Mouse (Mus musculus) heart, postnatal 0 days (tissue): ENCODE measurements around the gene Gdf7. TPM values are rescaled to one million over a fixed set of nuclear protein-coding genes. Genes with fewer than 3 reads are reported as not detected.

ENCODE experiments used
- ATAC-seq: fragments of 200-750 bp; cut with Nextera tagmentation; 2 replicates; pipeline ENCODE4 v1.8.0; 2017; ENCODE audit warnings: low read depth, moderate number of reproducible peaks, moderate library complexity; ENCODE audit not compliant: insufficient read depth
- DNase-seq: peaks from one replicate; pipeline ENCODE4 v3.0.0-alpha.2; 2016; ENCODE audit warnings: low spot score
- H3K27ac ChIP-seq: fragments of 300-500 bp; sonication (generic); 2 replicates; pipeline ENCODE4 v1.5.1; 2014; ENCODE audit warnings: low read depth, mild to moderate bottlenecking
- H3K27me3 ChIP-seq: fragments of 300-500 bp; sonication (generic); 2 replicates; pipeline ENCODE4 v1.6.1; 2014; ENCODE audit warnings: low read length, mixed read lengths; ENCODE audit not compliant: control insufficient read depth, insufficient read depth
- H3K36me3 ChIP-seq: fragments of 300-500 bp; sonication (generic); replicated peaks from 2 replicates; pipeline ENCODE4 v1.6.1; 2014; ENCODE audit warnings: low read length, mixed read lengths; ENCODE audit not compliant: control insufficient read depth, insufficient read depth
- H3K4me1 ChIP-seq: fragments of 300-500 bp; sonication (generic); 2 replicates; pipeline ENCODE4 v1.6.1; 2014; ENCODE audit warnings: antibody characterized with exemption; ENCODE audit not compliant: control insufficient read depth, insufficient read depth
- H3K4me2 ChIP-seq: fragments of 300-500 bp; sonication (generic); 2 replicates; pipeline ENCODE4 v1.6.1; 2014; ENCODE audit warnings: low read depth, mild to moderate bottlenecking, low read length, moderate library complexity
- H3K4me3 ChIP-seq: fragments of 300-500 bp; sonication (generic); 2 replicates; pipeline ENCODE4 v1.5.1; 2014; ENCODE audit warnings: low read depth, low read length
- H3K9ac ChIP-seq: fragments of 300-500 bp; sonication (generic); replicated peaks from 2 replicates; pipeline ENCODE4 v1.6.1; 2014; ENCODE audit warnings: low read depth, low read length, mixed read lengths
- H3K9me3 ChIP-seq: fragments of 300-500 bp; sonication (generic); replicated peaks from 2 replicates; pipeline ENCODE4 v1.6.1; 2016; ENCODE audit warnings: low read length; ENCODE audit not compliant: control insufficient read depth
- CTCF ChIP-seq: IDR thresholded peaks from 2 replicates; pipeline ENCODE4 v1.5.1; 2016; ENCODE audit warnings: antibody characterized with exemption, control low read depth, low read depth
- EP300 ChIP-seq: IDR thresholded peaks from 2 replicates; pipeline ENCODE4 v1.6.1; 2016; ENCODE audit warnings: antibody characterized with exemption, low read depth
- WGBS: fragments of 180-500 bp; shearing (Covaris S2); extraction: QIAGEN DNeasy Blood & Tissue Kit; methylation state at CpG from one replicate; pipeline ENCODE4 v1.1.7; 2014; 5-methylcytosine and 5-hydroxymethylcytosine counted together
- polyA plus RNA-seq: library from polyadenylated mRNA; unstranded; fragments of >200 nt; fragmentation: Nextera tagmentation; extraction: Ambion mirVana; gene quantifications from 2 replicates; pipeline ENCODE4 v1.2.1, GENCODE M21; 2015
- total RNA-seq: library from RNA; depleted of rRNA; stranded (reverse); fragments of >200 nt; gene quantifications from 2 replicates; pipeline ENCODE4 v1.2.3, GENCODE M21; 2014; ENCODE audit warnings: low replicate concordance

Gene Gdf7
- total and polyA plus RNA-seq, 2 experiments from 2014 or later, result not detected

DNA sequence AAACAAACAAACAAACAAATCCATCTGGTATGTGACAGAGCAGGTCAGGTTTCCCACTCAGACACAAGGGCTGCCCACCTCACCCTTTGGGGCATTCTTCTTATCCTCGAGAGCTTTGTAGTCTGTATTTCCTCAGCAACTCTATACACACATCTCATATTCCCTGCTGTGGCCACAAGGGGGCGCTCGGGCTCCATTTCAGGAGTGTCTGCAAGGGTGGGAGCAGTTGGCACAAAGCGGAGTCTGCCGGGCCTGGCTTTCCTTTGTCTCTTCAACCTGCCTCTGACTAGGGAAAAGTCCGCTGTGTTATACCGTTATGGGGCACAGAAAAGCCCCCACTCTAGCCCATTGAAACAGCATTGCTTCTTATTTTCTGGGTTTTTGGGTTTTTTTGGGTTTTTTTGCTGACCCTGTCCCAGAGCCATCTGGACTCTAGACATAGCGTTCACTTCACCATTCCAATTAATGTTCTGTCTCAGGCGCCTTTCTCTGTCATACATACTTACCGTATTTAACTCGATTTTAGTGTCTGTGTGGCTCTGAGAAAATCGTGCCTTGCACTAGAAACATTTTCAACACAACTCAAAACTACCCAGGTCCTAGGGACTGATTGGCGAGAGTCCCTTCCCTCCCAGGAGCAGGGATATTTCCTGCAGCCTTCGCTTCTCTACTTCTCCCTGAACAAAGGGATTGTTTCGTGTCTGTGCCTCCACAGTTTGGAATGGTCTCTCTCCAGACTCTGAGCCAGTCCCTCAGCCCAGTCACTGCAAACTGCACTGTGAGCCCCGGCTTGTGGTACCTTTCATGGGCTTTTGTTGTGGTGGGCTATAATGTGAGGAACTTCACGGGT, 25.3 kb upstream of the Gdf7 start:
- Histone ChIP-seq H3K27me3 (no peaks in the 10 kb centered on the region), H3K4me2 (no peak overlapping the region), H3K9ac (peak overlapping the region; percentile 41), H3K27ac (peak overlapping the region; percentile 59), H3K36me3 (peaks cover 33% of the 10 kb centered on the region), H3K4me1 (peaks cover 9% of the 10 kb centered on the region; the same call in 1 of the 2 replicates), H3K4me3 (no peak overlapping the region), H3K9me3 (no peaks in the 10 kb centered on the region)
- DNase-seq, result peak; percentile 90
- peak; percentile 99 for TF ChIP-seq CTCF
- no peak for TF ChIP-seq EP300
- peak; percentile 85 for ATAC-seq
- WGBS, result 31% methylated on average over 17 of the region's 17 CpGs

DNA sequence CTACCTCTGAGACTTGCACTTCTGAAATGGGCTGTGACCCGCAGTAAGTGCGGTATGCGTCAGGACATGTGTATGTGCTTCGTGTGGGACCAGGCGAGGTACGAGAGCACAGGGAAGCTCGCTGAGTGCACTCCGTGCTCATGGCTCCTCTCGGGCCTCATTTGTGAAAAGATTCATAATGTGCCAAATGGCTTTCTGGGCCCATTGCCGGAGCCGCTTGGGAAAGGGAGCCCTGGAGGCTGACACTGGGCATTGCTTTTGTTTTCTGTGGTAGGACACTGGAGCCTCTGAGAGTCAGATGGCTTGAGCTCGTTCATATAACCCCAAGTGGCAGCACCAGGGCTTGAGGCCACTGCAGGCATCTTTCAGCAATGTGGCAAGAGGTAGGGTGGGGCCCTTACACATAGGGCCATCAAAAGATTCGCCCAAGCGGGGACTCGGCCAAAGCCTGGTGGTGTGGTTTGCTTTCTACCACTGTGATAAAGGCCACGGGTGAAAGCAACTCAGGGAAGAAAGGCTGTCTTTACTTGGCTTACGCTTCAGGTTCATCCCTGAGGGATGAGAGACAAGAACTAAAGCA, 24.3 kb upstream of the Gdf7 start:
- H3K27me3 ChIP-seq, result no peaks in the 10 kb centered on the region
- no peak overlapping the region for H3K4me3 ChIP-seq
- peaks cover 42% of the 10 kb centered on the region for H3K36me3 ChIP-seq
- ATAC-seq (no peak), DNase-seq (no peak)
- TF ChIP-seq EP300, result no peak
- TF ChIP-seq CTCF, result no peak
- H3K9me3 ChIP-seq, result no peaks in the 10 kb centered on the region
- no peak overlapping the region for H3K4me2 ChIP-seq
- H3K4me1 ChIP-seq, result peaks cover 1% of the 10 kb centered on the region; the same call in 1 of the 2 replicates
- H3K27ac ChIP-seq, result no peak overlapping the region
- no peak overlapping the region for H3K9ac ChIP-seq
- WGBS, result 90% methylated on average over 17 of the region's 17 CpGs

DNA sequence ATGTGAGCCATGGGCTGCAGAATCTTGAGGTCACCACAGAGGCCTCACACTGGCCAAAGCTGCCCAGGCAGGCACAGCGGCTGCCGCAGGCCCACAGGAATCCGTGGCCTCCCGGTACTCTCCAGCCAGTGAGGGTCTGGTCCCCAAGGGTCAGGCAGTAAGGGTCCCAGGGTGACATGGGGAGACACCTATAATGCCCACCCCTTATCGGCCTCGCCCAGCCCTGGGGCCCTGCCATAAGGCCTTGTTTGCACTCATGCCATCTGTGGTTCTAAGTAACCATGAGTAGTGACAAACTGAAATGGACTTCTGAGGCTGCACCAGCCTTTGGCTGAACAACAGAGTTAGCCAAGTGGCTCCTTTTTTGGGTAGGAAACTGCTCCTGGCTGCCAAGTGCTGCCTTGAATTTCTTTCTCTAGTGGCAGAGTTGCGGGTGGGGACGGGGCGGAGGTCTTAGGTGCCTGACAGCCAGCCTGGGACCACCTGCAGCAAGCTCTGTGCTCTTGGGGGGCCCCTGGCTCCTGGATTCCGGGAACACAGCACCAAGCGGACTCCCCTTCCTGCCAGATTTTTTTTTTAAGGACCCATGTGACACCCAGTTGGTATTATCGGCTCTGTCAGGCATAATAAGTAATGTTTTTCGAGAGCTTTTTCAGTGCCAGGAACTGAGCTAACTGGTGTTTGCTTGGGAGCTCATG, 23.6 kb upstream of the Gdf7 start:
- Histone ChIP-seq H3K27ac (no peak overlapping the region), H3K4me2 (no peak overlapping the region), H3K4me1 (no peaks in the 10 kb centered on the region; the same call in 1 of the 2 replicates), H3K36me3 (peaks cover 41% of the 10 kb centered on the region), H3K9me3 (no peaks in the 10 kb centered on the region), H3K9ac (no peak overlapping the region), H3K4me3 (no peak overlapping the region), H3K27me3 (no peaks in the 10 kb centered on the region)
- no peak for ATAC-seq
- DNase-seq, result no peak
- TF ChIP-seq CTCF (no peak), EP300 (no peak)
- 90% methylated on average over 13 of the region's 13 CpGs for WGBS

DNA sequence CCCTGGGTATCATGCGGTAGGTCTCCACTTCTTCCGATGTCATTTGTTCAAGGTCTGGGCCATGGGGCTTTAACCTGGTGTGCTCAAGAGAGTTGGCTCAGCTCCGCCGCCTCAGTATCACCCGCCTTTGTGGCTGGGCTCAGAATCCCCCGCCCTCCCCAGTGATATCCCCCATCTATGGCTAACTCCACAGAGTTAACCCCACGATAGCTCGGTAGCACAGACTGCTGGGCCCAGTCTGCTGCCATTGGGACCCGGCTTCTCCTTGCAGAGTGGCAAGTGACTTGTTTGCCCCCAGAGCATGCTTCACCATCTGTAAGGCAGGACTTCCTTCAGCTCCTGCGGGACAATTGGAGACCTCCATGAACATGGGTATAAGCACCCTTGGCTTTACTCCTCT, 22.3 kb upstream of the Gdf7 start:
- no peak overlapping the region for H3K4me3 ChIP-seq
- no peak for DNase-seq
- H3K9ac ChIP-seq, result no peak overlapping the region
- peaks cover 42% of the 10 kb centered on the region for H3K36me3 ChIP-seq
- TF ChIP-seq EP300 (no peak), CTCF (no peak)
- ATAC-seq, result no peak
- H3K27me3 ChIP-seq, result no peaks in the 10 kb centered on the region
- H3K27ac ChIP-seq, result no peak overlapping the region
- 87% methylated on average over 10 of the region's 10 CpGs for WGBS
- no peaks in the 10 kb centered on the region for H3K9me3 ChIP-seq
- no peak overlapping the region for H3K4me2 ChIP-seq
- no peaks in the 10 kb centered on the region; the same call in 1 of the 2 replicates for H3K4me1 ChIP-seq

DNA sequence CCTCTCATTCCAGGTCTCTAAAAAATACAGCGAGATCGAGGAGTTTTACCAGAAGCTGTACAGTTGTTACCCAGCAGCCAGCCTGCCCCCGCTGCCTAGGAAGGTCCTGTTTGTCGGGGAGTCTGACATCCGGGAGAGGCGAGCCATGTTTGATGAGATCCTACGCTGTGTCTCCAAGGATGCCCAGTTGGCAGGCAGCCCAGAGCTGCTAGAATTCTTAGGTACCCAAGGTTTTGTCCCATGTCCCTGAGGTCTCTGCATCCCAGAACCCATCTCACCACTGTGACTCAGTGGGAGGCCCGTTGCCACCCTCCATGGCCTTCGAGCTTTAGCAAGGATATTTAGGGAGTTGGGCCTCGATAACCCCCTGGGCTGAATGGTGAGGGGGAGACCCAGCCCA, 19.8 kb upstream of the Gdf7 start:
- no peaks in the 10 kb centered on the region for H3K9me3 ChIP-seq
- TF ChIP-seq CTCF (no peak), EP300 (no peak)
- no peak for DNase-seq
- no peak for ATAC-seq
- H3K27me3 ChIP-seq, result no peaks in the 10 kb centered on the region
- H3K9ac ChIP-seq, result no peak overlapping the region
- H3K4me2 ChIP-seq, result no peak overlapping the region
- WGBS, result 84% methylated on average over 10 of the region's 10 CpGs
- H3K4me3 ChIP-seq, result no peak overlapping the region
- H3K36me3 ChIP-seq, result peaks cover 47% of the 10 kb centered on the region
- H3K27ac ChIP-seq, result no peak overlapping the region
- no peaks in the 10 kb centered on the region for H3K4me1 ChIP-seq
